Mouse (Mus musculus): ENCODE data around the gene 4930432K21Rik. TPM values are rescaled to one million over a fixed set of nuclear protein-coding genes. Genes with fewer than 3 reads are reported as not detected.

The 4930432K21Rik gene
- polyA plus RNA-seq, 1 experiment from 2014 or later = 1.9 TPM

MicroRNAs within 50 kb of the gene (microRNA counts, 519-probe panel; counts per million panel counts)
- 3,590 counts per million, percentile 48 among the panel's probes with 10 or more counts for microRNA mmu-miR-181c
- 4,034 counts per million, percentile 62 among the panel's probes with 10 or more counts for microRNA mmu-miR-23a
- microRNA mmu-miR-27a = 4,384 counts per million, percentile 73 among the panel's probes with 10 or more counts

Small RNAs within 50 kb of the gene (microRNA-seq; reads per million reads assigned to microRNA genes)
- not detected for gene Gm25110
- 14,916 reads per million, percentile 96 among the genes with 10 or more reads in this experiment for gene Mir181c
- 9,204 reads per million, percentile 95 among the genes with 10 or more reads in this experiment for gene Mir181d
- gene Mir23a = 3,748 reads per million, percentile 88 among the genes with 10 or more reads in this experiment
- gene Mir24-2 = not detected
- gene Mir27a = 58.6 reads per million, percentile 42 among the genes with 10 or more reads in this experiment
- gene Mir3074-2 = not detected

Other genes with a start within 250 kb of the 4930432K21Rik start
- gene Adgrl1, start 247.9 kb upstream of the 4930432K21Rik start, polyA plus RNA-seq (2015; fragmentation: Nextera tagmentation; extraction: Ambion mirVana) = 47.9 and 49.3 TPM in 2 replicates
- gene Gm10644, start 192.8 kb upstream of the 4930432K21Rik start, polyA plus RNA-seq (2015; fragmentation: Nextera tagmentation; extraction: Ambion mirVana) = 0.76 and 0.84 TPM in 2 replicates
- 14.0 and 15.8 TPM in 2 replicates for gene Asf1b, start 192.5 kb upstream of the 4930432K21Rik start, polyA plus RNA-seq (2015; fragmentation: Nextera tagmentation; extraction: Ambion mirVana)
- gene Prkaca, start 175.0 kb upstream of the 4930432K21Rik start, polyA plus RNA-seq (2015; fragmentation: Nextera tagmentation; extraction: Ambion mirVana) = 188 and 191 TPM in 2 replicates
- 8.2 and 9.3 TPM in 2 replicates for gene Samd1, start 150.4 kb upstream of the 4930432K21Rik start, polyA plus RNA-seq (2015; fragmentation: Nextera tagmentation; extraction: Ambion mirVana)
- gene 1700067K01Rik, start 146.5 kb upstream of the 4930432K21Rik start, polyA plus RNA-seq (2015; fragmentation: Nextera tagmentation; extraction: Ambion mirVana) = 0.65 and 0.71 TPM in 2 replicates
- 0.68 TPM in 1 of 2 replicates, not detected in the other for gene 2210011C24Rik, start 135.9 kb upstream of the 4930432K21Rik start, polyA plus RNA-seq (2015; fragmentation: Nextera tagmentation; extraction: Ambion mirVana)
- gene Palm3, start 126.6 kb upstream of the 4930432K21Rik start, polyA plus RNA-seq (2015; fragmentation: Nextera tagmentation; extraction: Ambion mirVana) = 5.9 and 6.8 TPM in 2 replicates
- gene Il27ra, start 105.4 kb upstream of the 4930432K21Rik start, polyA plus RNA-seq (2015; fragmentation: Nextera tagmentation; extraction: Ambion mirVana) = 0.22 and 0.66 TPM in 2 replicates
- gene Rln3, start 103.0 kb upstream of the 4930432K21Rik start, polyA plus RNA-seq (2015; fragmentation: Nextera tagmentation; extraction: Ambion mirVana) = 0.44 TPM in 1 of 2 replicates, not detected in the other
- 1.4 and 1.7 TPM in 2 replicates for gene Gm10643, start 82.9 kb upstream of the 4930432K21Rik start, polyA plus RNA-seq (2015; fragmentation: Nextera tagmentation; extraction: Ambion mirVana)
- gene Rfx1, start 81.2 kb upstream of the 4930432K21Rik start, polyA plus RNA-seq (2015; fragmentation: Nextera tagmentation; extraction: Ambion mirVana) = 7.8 and 8.3 TPM in 2 replicates
- gene Dcaf15, start 43.3 kb upstream of the 4930432K21Rik start, polyA plus RNA-seq (2015; fragmentation: Nextera tagmentation; extraction: Ambion mirVana) = 20.2 and 22.2 TPM in 2 replicates
- 0.48 and 0.52 TPM in 2 replicates for gene Podnl1, start 22.0 kb upstream of the 4930432K21Rik start, polyA plus RNA-seq (2015; fragmentation: Nextera tagmentation; extraction: Ambion mirVana)
- gene Cc2d1a, start 89 bp upstream of the 4930432K21Rik start, polyA plus RNA-seq (2015; fragmentation: Nextera tagmentation; extraction: Ambion mirVana) = 24.4 and 26.5 TPM in 2 replicates
- 10.3 and 10.9 TPM in 2 replicates for gene Nanos3, start 37.2 kb downstream of the 4930432K21Rik start, polyA plus RNA-seq (2015; fragmentation: Nextera tagmentation; extraction: Ambion mirVana)
- gene Zswim4, start 89.0 kb downstream of the 4930432K21Rik start, polyA plus RNA-seq (2015; fragmentation: Nextera tagmentation; extraction: Ambion mirVana) = 38.5 and 39.1 TPM in 2 replicates
- gene D8Ertd738e, start 101.7 kb downstream of the 4930432K21Rik start, polyA plus RNA-seq (2015; fragmentation: Nextera tagmentation; extraction: Ambion mirVana) = 263 and 280 TPM in 2 replicates
- gene Mri1, start 109.3 kb downstream of the 4930432K21Rik start, polyA plus RNA-seq (2015; fragmentation: Nextera tagmentation; extraction: Ambion mirVana) = 50.7 and 57.6 TPM in 2 replicates
- 21.2 and 24.0 TPM in 2 replicates for gene Ccdc130, start 122.4 kb downstream of the 4930432K21Rik start, polyA plus RNA-seq (2015; fragmentation: Nextera tagmentation; extraction: Ambion mirVana)
- 20.9 and 22.9 TPM in 2 replicates for gene Cacna1a, start 240.4 kb downstream of the 4930432K21Rik start, polyA plus RNA-seq (2015; fragmentation: Nextera tagmentation; extraction: Ambion mirVana)